Mouse (Mus musculus) embryonic facial prominence, embryonic 15.5 days (tissue): ENCODE measurements around the gene Arhgdia. TPM values are rescaled to one million over a fixed set of nuclear protein-coding genes. Genes with fewer than 3 reads are reported as not detected.

Source experiments
- ATAC-seq: fragments of 200-750 bp; cut with Nextera tagmentation; 2 replicates; pipeline ENCODE4 v1.8.0; 2017; ENCODE audit warnings: low read depth, moderate TSS enrichment; ENCODE audit not compliant: insufficient number of reproducible peaks, low FRiP score, low TSS enrichment
- H3K27ac ChIP-seq: fragments of 300-500 bp; sonication (generic); replicated peaks from 2 replicates; pipeline ENCODE4 v1.5.1; 2015; ENCODE audit warnings: mild to moderate bottlenecking, inconsistent platforms
- H3K27me3 ChIP-seq: fragments of 300-500 bp; sonication (generic); 2 replicates; pipeline ENCODE4 v1.6.1; 2015; ENCODE audit warnings: inconsistent platforms
- H3K36me3 ChIP-seq: fragments of 300-500 bp; sonication (generic); 2 replicates; pipeline ENCODE4 v1.6.1; 2015; ENCODE audit warnings: mild to moderate bottlenecking, inconsistent platforms
- H3K4me1 ChIP-seq: fragments of 300-500 bp; sonication (generic); 2 replicates; pipeline ENCODE4 v1.6.1; 2015; ENCODE audit warnings: inconsistent platforms
- H3K4me2 ChIP-seq: fragments of 300-500 bp; sonication (generic); replicated peaks from 2 replicates; pipeline ENCODE4 v1.6.1; 2015; ENCODE audit warnings: mild to moderate bottlenecking, inconsistent platforms
- H3K4me3 ChIP-seq: fragments of 300-500 bp; sonication (generic); replicated peaks from 2 replicates; pipeline ENCODE4 v1.5.1; 2015; ENCODE audit warnings: mild to moderate bottlenecking, inconsistent platforms
- H3K9ac ChIP-seq: fragments of 300-500 bp; sonication (generic); 2 replicates; pipeline ENCODE4 v1.6.1; 2015; ENCODE audit warnings: inconsistent platforms
- H3K9me3 ChIP-seq: fragments of 300-500 bp; sonication (generic); replicated peaks from 2 replicates; pipeline ENCODE4 v1.6.1; 2016; ENCODE audit warnings: inconsistent platforms
- WGBS: fragments of 180-500 bp; shearing (Covaris S2); methylation state at CpG from one replicate; pipeline ENCODE4 v1.1.7; 2015; 5-methylcytosine and 5-hydroxymethylcytosine counted together
- polyA plus RNA-seq: library from polyadenylated mRNA; unstranded; fragments of >200 nt; fragmentation: Nextera tagmentation; extraction: Ambion mirVana; gene quantifications from 2 replicates; pipeline ENCODE4 v1.2.1, GENCODE M21; 2015

Gene Arhgdia
- 593 and 594 TPM in 2 replicates for polyA plus RNA-seq

DNA sequence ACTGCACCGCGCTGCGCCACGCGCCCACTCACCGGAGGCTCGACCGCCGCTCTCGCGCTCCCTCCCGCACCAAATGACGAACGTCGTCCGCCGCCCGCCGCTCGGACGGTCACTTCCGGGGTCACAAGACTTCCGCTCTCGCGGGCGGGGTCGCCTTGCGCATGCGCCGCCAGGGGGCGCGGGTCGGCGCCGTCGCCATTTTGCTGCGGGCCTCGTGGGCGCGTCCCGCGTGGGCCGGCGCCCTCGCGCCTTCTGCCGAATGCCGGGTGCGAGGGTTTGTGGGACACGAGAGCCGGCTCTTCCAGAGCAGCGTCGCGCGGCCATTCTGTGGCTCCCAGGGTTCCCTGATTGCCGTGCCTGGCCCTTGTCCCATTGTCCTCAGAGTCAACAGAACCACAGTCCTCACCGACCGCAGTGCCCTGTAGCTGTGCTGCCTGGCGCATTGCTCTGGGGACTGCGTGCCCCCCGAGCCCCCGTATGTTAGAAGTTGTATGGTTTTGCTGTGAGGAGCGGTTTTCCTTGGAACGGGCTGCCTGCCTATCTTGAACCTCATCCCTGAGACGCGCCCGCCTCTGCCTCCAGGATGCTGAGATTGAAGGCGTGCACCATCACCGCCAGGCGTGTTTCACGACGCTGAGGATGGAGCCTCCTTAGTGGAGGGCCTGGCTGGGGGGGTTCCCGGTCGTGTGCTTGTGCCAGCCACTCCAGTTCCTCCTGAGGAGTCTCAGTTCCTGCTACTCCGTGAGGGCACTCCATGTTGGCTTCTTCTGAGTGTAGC, at the start of gene Arhgdia:
Gene Arhgdia, minus strand, starts transcription at position 135 of the 778 bp plus-strand sequence.
- Histone ChIP-seq H3K27me3 (no peaks in the 10 kb centered on the region), H3K4me2 (peak within 1 kb of the TSS; percentile 88), H3K9ac (peak within 1 kb of the TSS; percentile 75), H3K4me1 (peaks cover 29% of the 10 kb centered on the region), H3K36me3 (peaks cover 53% of the 10 kb centered on the region), H3K9me3 (no peaks in the 10 kb centered on the region), H3K4me3 (peak within 1 kb of the TSS; percentile 84), H3K27ac (peak within 1 kb of the TSS; percentile 95)
- ATAC-seq: peak; percentile 56
- 5% methylated on average over 75 of the region's 75 CpGs for WGBS

DNA sequence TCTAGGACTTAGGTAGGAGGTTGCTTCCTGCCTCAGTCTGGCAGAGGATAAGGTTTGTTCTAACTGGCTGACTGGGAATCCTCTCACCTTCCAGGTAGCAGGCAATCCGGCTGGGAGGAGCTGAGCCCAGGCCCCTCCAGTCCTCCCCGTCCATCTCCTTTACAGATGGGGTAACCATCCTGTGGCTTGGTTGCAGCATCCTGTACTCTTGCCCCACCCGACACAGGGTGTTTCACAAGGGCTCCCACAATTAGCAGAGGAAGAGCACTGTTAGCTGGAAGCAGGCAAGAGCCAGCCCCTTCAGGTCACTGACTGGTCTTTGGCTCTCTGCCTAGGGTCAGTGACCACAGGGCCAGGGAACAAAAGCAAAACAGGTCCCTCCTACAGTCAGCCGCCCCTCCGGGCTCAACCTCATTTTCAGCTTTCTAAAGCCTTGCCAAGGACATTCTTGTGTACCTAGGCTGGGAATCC, 49.0 kb upstream of the Arhgdia start:
- 48% methylated on average over 5 of the region's 5 CpGs for WGBS
- Histone ChIP-seq H3K4me1 (peaks cover 38% of the 10 kb centered on the region), H3K4me2 (peak overlapping the region; percentile 6; the same call in 1 of the 2 replicates), H3K36me3 (peaks cover 23% of the 10 kb centered on the region), H3K4me3 (no peak overlapping the region), H3K27ac (peak overlapping the region; percentile 65), H3K27me3 (no peaks in the 10 kb centered on the region), H3K9ac (no peak overlapping the region; the same call in 1 of the 2 replicates), H3K9me3 (no peaks in the 10 kb centered on the region)
- ATAC-seq: no peak

- Histone ChIP-seq H3K4me2 (peak overlapping the region; percentile 21), H3K36me3 (peaks cover 23% of the 10 kb centered on the region), H3K27ac (peak overlapping the region; percentile 65; the same call in 1 of the 2 replicates), H3K4me1 (peaks cover 43% of the 10 kb centered on the region), H3K4me3 (no peak overlapping the region), H3K9ac (no peak overlapping the region), H3K27me3 (no peaks in the 10 kb centered on the region), H3K9me3 (no peaks in the 10 kb centered on the region)
- WGBS: 34% methylated on average over 7 of the region's 7 CpGs
- no peak for ATAC-seq
These were observed 48.5 kb upstream of the Arhgdia start for GRCm38 (mm10) chr11:120629911-120630310.

GRCm38 (mm10) chr11:120629341-120629730, 47.9 kb upstream of the Arhgdia start:
- Histone ChIP-seq H3K4me3 (no peak overlapping the region), H3K4me1 (peaks cover 45% of the 10 kb centered on the region), H3K9ac (no peak overlapping the region), H3K4me2 (peak overlapping the region; percentile 21; the same call in 1 of the 2 replicates), H3K27ac (peak overlapping the region; percentile 34; the same call in 1 of the 2 replicates), H3K36me3 (peaks cover 23% of the 10 kb centered on the region), H3K27me3 (no peaks in the 10 kb centered on the region), H3K9me3 (no peaks in the 10 kb centered on the region)
- no peak for ATAC-seq
- 81% methylated on average over 23 of the region's 23 CpGs for WGBS

GRCm38 (mm10) chr11:120628601-120629340, 47.3 kb upstream of the Arhgdia start:
- peaks cover 50% of the 10 kb centered on the region for H3K4me1 ChIP-seq
- H3K4me3 ChIP-seq: no peak overlapping the region
- WGBS: 92% methylated on average over 23 of the region's 23 CpGs
- H3K4me2 ChIP-seq: no peak overlapping the region
- H3K27me3 ChIP-seq: no peaks in the 10 kb centered on the region
- no peak overlapping the region for H3K9ac ChIP-seq
- no peak for ATAC-seq
- no peak overlapping the region for H3K27ac ChIP-seq
- peaks cover 23% of the 10 kb centered on the region for H3K36me3 ChIP-seq
- no peaks in the 10 kb centered on the region for H3K9me3 ChIP-seq

GRCm38 (mm10) chr11:120627468-120628300, 46.3 kb upstream of the Arhgdia start:
- Histone ChIP-seq H3K4me1 (peaks cover 52% of the 10 kb centered on the region), H3K9ac (no peak overlapping the region), H3K27ac (no peak overlapping the region), H3K4me3 (no peak overlapping the region), H3K27me3 (no peaks in the 10 kb centered on the region), H3K4me2 (no peak overlapping the region), H3K36me3 (peaks cover 31% of the 10 kb centered on the region), H3K9me3 (no peaks in the 10 kb centered on the region)
- ATAC-seq: no peak
- WGBS: 79% methylated on average over 22 of the region's 22 CpGs

GRCm38 (mm10) chr11:120626785-120627467, 45.5 kb upstream of the Arhgdia start:
- Histone ChIP-seq H3K4me1 (peaks cover 46% of the 10 kb centered on the region), H3K27me3 (no peaks in the 10 kb centered on the region), H3K27ac (no peak overlapping the region), H3K9me3 (no peaks in the 10 kb centered on the region), H3K36me3 (peaks cover 35% of the 10 kb centered on the region), H3K4me3 (no peak overlapping the region), H3K9ac (no peak overlapping the region), H3K4me2 (no peak overlapping the region)
- no peak for ATAC-seq
- 89% methylated on average over 11 of the region's 11 CpGs for WGBS

- H3K4me1 ChIP-seq: peaks cover 31% of the 10 kb centered on the region
- no peaks in the 10 kb centered on the region for H3K9me3 ChIP-seq
- 21% methylated on average over 5 of the region's 5 CpGs for WGBS
- H3K27me3 ChIP-seq: no peaks in the 10 kb centered on the region
- ATAC-seq: peak; percentile 21
- peak within 1 kb of the TSS; percentile 80 for H3K27ac ChIP-seq
- peak within 1 kb of the TSS; percentile 87 for H3K9ac ChIP-seq
- peak within 1 kb of the TSS; percentile 100 for H3K4me2 ChIP-seq
- peak within 1 kb of the TSS; percentile 100 for H3K4me3 ChIP-seq
- H3K36me3 ChIP-seq: peaks cover 52% of the 10 kb centered on the region
These were observed 43.8 kb upstream of the Arhgdia start, which contains the start of gene Sirt7 for GRCm38 (mm10) chr11:120625152-120625775. Sirt7 (minus strand) TSS chr11:120625240.

DNA sequence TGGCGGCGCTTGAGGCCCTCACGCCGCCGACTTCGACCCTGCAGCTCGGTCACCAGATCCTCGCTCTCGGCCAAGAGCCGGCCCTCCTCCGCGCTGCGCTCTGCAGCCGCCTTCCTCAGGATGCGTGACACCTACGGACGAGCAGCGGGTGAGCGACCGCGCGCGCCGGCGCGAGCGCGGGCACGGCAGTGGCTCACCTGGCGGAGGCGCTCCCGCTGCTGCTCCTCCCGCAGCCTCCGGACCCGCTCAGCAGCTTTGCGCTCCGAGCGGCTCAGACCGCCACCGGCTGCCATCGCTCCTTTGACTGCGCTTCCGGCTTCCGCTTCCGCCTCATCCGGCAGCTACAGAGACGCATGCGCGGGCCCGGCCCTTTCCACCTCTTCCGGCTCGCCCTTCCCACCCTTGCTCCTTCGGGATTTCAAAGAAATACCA, 43.3 kb upstream of the Arhgdia start:
- 1% methylated on average over 53 of the region's 53 CpGs for WGBS
- peak; percentile 81 for ATAC-seq

More for the DNA sequence above, 43.3 kb upstream of the Arhgdia start:
- peak overlapping the region; percentile 80 for H3K27ac ChIP-seq
- no peaks in the 10 kb centered on the region for H3K27me3 ChIP-seq
- H3K9me3 ChIP-seq: no peaks in the 10 kb centered on the region
- peak overlapping the region; percentile 100 for H3K4me2 ChIP-seq
- peaks cover 57% of the 10 kb centered on the region for H3K36me3 ChIP-seq
- peaks cover 25% of the 10 kb centered on the region for H3K4me1 ChIP-seq
- H3K9ac ChIP-seq: peak overlapping the region; percentile 87
- peak overlapping the region; percentile 100 for H3K4me3 ChIP-seq
